Mouse (Mus musculus) hindbrain, embryonic 10.5 days (tissue): ENCODE results near the gene Zfp462. TPM values are rescaled to one million over a fixed set of nuclear protein-coding genes. Genes with fewer than 3 reads are reported as not detected.

Experiments used
- DNase-seq: peaks from one replicate; pipeline ENCODE4 v3.0.0-alpha.2; 2017; ENCODE audit warnings: low spot score
- H3K27ac ChIP-seq: fragments of 300-500 bp; sonication (generic); 2 replicates; pipeline ENCODE4 v1.5.1; 2016; ENCODE audit warnings: mild to moderate bottlenecking, moderate library complexity
- H3K27me3 ChIP-seq: fragments of 300-500 bp; sonication (generic); 2 replicates; pipeline ENCODE4 v1.6.1; 2016; ENCODE audit warnings: mild to moderate bottlenecking; ENCODE audit not compliant: poor library complexity, insufficient read depth, severe bottlenecking
- H3K36me3 ChIP-seq: fragments of 300-500 bp; sonication (generic); 2 replicates; pipeline ENCODE4 v1.6.1; 2016; ENCODE audit warnings: mild to moderate bottlenecking, moderate library complexity
- H3K4me1 ChIP-seq: fragments of 300-500 bp; sonication (generic); replicated peaks from 2 replicates; pipeline ENCODE4 v1.6.1; 2016; ENCODE audit warnings: mild to moderate bottlenecking
- H3K4me3 ChIP-seq: fragments of 300-500 bp; sonication (generic); 2 replicates; pipeline ENCODE4 v1.5.1; 2016; ENCODE audit warnings: mild to moderate bottlenecking, moderate library complexity
- H3K9me3 ChIP-seq: fragments of 300-500 bp; sonication (generic); 2 replicates; pipeline ENCODE4 v1.6.1; 2016; ENCODE audit warnings: mild to moderate bottlenecking, moderate library complexity
- WGBS: fragments of 180-500 bp; shearing (Covaris S2); methylation state at CpG from one replicate; pipeline ENCODE4 v1.1.7; 2016; 5-methylcytosine and 5-hydroxymethylcytosine counted together
- polyA plus RNA-seq: library from polyadenylated mRNA; unstranded; fragments of >200 nt; fragmentation: Nextera tagmentation; extraction: Ambion mirVana; gene quantifications from 2 replicates; pipeline ENCODE4 v1.2.1, GENCODE M21; 2016

Gene Zfp462
- polyA plus RNA-seq, 1 experiment from 2014 or later: 14.2 TPM

- H3K4me3 ChIP-seq: peak overlapping the region; percentile 89
- peak overlapping the region; percentile 99 for H3K27ac ChIP-seq
- no peaks in the 10 kb centered on the region for H3K36me3 ChIP-seq
- WGBS: under 1% methylated on average over 36 of the region's 36 CpGs
- H3K27me3 ChIP-seq: no peaks in the 10 kb centered on the region
- peak; percentile 78 for DNase-seq
- H3K4me1 ChIP-seq: peaks cover 26% of the 10 kb centered on the region
- no peaks in the 10 kb centered on the region for H3K9me3 ChIP-seq
These were observed 976 bp downstream of the Zfp462 start for GRCm38 (mm10) chr4:54945603-54946445.

DNA sequence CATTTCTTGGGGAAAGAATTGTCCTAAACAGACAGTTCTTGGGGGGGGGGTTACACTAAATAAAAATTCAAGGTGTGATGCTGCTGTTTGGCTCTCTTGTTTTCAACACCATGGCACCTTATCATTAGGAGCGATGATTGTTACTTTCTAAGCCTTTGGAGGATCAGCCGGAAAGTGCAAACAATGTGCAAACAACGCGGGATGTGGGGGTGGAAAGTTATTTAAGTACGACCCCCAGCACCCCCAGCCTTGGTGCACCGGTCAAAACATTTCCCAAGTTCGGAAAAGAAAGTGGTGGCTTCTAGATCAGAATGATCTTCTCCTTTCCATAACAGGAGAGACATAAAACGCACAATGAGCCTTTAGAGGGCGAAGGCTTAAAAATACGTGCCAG is 1.8 kb downstream of the Zfp462 start:
- no peak for DNase-seq
- peak overlapping the region; percentile 89 for H3K4me3 ChIP-seq
- H3K9me3 ChIP-seq: no peaks in the 10 kb centered on the region
- no peaks in the 10 kb centered on the region for H3K27me3 ChIP-seq
- H3K27ac ChIP-seq: peak overlapping the region; percentile 99
- peaks cover 31% of the 10 kb centered on the region for H3K4me1 ChIP-seq
- WGBS: under 1% methylated on average over 10 of the region's 10 CpGs
- no peaks in the 10 kb centered on the region for H3K36me3 ChIP-seq

DNA sequence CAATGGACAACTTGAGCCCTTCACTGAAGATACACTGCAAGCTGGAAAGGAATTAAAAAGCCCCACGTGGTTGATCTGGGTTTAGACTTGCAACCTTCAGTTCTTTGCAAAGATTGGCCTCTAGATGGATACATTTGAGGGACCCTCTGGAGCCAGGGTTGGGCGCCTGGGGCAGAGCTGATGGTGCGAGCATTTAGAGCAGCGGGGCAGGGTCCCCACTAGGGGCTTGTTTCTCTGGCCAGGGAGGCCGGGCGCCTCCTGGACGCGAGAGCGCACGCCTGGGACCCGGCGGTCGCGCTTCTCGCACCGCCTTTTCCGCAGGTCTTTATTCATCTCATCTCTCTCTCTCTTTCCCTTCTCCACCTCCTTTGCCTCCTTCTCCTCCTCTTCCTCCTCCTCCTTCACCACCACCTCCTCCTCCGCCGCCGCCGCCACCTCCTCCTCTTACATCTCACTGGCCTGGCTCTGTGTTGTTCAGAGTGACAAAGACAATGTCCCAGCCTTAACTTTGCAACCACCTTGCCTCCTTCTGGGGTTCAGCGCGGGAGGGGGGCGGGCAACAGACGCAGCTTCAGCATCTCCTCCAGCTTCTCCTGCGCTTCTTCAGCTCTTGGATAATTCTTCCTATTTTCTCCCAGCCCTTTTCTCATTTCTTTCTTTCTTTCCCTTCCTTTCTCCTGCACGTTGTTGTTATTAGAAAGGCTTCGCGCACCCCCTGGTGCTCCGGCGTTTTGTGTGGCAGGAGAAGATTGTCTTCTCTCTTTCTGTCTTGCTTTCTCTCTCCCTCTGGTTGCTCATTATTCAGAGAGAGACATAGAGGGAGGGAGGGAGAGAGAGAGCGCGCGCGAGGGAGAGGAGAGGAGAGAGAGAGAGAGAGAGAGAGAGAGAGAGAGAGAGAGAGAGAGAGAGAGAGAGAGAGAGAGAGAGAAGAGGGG is 2.5 kb downstream of the Zfp462 start:
- no peaks in the 10 kb centered on the region for H3K36me3 ChIP-seq
- peak overlapping the region; percentile 99 for H3K27ac ChIP-seq
- H3K9me3 ChIP-seq: no peaks in the 10 kb centered on the region
- peaks cover 31% of the 10 kb centered on the region for H3K4me1 ChIP-seq
- DNase-seq: peak; percentile 83
- H3K4me3 ChIP-seq: peak overlapping the region; percentile 89
- H3K27me3 ChIP-seq: no peaks in the 10 kb centered on the region
- WGBS: under 1% methylated on average over 33 of the region's 35 CpGs

GRCm38 (mm10) chr4:54947991-54948615 is 3.3 kb downstream of the Zfp462 start:
- 2% methylated on average over 24 of the region's 25 CpGs for WGBS
- DNase-seq: no peak

DNA sequence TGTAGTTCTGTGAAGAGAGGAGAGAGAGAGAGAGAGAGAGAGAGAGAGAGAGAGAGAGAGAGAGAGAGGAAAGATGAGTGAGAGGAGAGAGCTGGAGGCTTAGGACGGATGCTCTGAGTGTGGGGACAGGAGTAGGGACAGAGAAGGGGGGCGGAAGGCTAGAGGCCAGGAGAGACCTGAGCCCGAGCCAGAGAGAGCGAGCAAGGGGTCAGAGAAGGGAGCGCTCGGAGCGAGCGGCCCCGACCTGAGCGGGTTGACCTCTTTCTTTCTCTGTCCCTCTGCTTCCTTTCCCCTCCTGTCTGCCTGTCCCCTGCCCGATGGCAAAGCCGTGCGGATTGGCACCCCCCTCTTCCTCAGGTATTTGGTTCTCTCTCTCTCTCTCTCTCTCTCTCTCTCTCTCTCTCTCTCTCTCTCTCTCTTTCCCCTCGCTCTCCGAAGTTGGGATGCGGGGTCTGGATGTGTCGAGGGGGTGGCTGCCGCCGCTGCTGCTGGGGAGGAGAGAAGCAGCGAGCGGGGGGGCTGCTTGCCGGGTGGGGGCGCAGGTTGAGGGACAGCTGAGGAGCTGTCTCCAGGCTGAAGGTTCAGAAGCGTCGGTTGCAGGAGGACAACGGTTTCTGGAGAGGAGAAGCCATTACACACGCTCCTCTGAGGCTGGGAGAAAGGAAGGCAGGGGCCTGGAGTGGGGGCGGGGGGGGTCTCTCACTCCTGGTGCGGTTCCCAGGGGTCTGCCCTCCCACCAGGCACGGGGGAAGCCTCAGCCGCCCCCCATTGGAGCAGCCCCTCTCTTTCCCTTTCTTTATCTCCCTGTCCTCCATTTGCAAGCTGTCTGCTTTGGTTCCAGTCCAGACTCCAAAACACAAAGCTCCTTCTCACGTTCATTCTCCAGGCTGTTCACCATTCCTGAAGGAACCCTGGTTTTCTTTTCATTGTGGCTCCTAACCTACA is 4.0 kb downstream of the Zfp462 start:
- Histone ChIP-seq H3K9me3 (no peaks in the 10 kb centered on the region), H3K4me1 (peaks cover 29% of the 10 kb centered on the region), H3K4me3 (peak overlapping the region; percentile 89), H3K36me3 (peaks cover 12% of the 10 kb centered on the region), H3K27ac (peak overlapping the region; percentile 99), H3K27me3 (no peaks in the 10 kb centered on the region)
- peak; percentile 70 for DNase-seq
- WGBS: under 1% methylated on average over 32 of the region's 32 CpGs

More at GRCm38 (mm10) chr4:54947991-54948615, 3.3 kb downstream of the Zfp462 start:
- peak overlapping the region; percentile 89 for H3K4me3 ChIP-seq
- no peaks in the 10 kb centered on the region for H3K9me3 ChIP-seq
- no peaks in the 10 kb centered on the region for H3K27me3 ChIP-seq
- H3K36me3 ChIP-seq: peaks cover 5% of the 10 kb centered on the region
- peak overlapping the region; percentile 99 for H3K27ac ChIP-seq
- H3K4me1 ChIP-seq: peaks cover 31% of the 10 kb centered on the region

DNA sequence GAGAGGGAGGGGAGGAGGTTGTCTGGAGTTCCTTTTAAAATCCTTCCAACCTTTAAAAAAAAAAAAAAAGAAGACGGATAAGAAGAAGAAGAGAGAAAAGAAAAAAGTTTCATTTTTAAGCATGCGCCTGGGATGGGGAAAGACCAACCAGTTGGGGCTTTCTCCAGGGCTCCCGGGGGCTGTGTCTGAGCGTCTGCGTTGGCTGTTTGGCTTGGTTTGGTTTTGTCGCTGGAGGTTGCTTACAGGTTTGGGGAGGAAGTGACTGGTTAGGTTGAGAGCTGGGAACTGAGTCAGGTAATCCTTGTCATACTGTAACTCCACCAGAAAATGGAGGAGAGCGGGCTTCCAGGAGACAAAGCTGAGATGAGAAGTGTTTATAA is 4.7 kb downstream of the Zfp462 start:
- 9% methylated on average over 7 of the region's 7 CpGs for WGBS
- Histone ChIP-seq H3K27ac (peak overlapping the region; percentile 99), H3K27me3 (no peaks in the 10 kb centered on the region), H3K4me1 (peaks cover 23% of the 10 kb centered on the region), H3K36me3 (peaks cover 18% of the 10 kb centered on the region), H3K9me3 (no peaks in the 10 kb centered on the region), H3K4me3 (peak overlapping the region; percentile 89)
- DNase-seq: peak; percentile 33

DNA sequence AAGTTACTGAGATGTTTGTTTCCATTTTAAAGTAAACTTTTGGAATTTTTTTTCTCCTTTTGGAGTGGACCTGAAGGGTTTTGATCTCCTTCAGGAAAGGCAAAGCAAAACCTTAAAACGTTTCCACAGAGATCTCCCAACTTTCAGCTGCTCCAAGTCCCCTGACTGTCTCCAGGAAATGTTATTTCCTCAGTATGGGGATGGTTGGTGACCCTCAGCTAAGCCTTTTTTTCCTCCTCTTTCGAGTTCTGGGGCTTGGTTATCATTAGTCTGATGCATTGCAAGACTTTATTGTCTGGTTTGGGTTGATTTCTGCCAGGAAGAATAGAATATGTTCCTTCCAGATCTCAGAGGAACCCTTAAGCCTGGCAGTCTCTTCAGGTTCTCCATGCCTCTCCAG is 5.3 kb downstream of the Zfp462 start:
- Histone ChIP-seq H3K27ac (peak overlapping the region; percentile 99), H3K4me3 (peak overlapping the region; percentile 89), H3K36me3 (peaks cover 24% of the 10 kb centered on the region), H3K27me3 (no peaks in the 10 kb centered on the region), H3K9me3 (no peaks in the 10 kb centered on the region), H3K4me1 (peaks cover 25% of the 10 kb centered on the region)
- WGBS: 37% methylated on average over 2 of the region's 2 CpGs
- no peak for DNase-seq

DNA sequence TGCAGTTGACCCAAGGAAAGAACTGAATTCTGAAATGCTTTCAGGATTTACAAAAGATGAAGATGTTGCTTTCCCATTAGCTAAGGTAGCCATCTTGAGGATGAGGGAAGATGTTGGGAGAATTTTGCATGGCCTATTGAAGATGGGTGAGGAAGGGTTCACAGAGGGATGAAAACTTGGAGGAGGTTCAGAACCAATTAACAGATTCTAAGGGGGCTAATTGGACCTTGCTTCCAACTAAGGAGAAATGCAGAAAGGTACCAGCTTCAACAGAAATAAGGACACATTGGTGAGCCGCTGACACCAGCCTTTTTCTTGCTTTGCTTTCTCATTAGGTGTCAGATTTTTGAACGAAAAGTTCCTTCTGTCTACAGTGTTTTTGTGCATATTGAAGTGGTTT is 6.0 kb downstream of the Zfp462 start:
- H3K27me3 ChIP-seq: no peaks in the 10 kb centered on the region
- no peaks in the 10 kb centered on the region for H3K9me3 ChIP-seq
- peaks cover 29% of the 10 kb centered on the region for H3K4me1 ChIP-seq
- DNase-seq: no peak
- peaks cover 31% of the 10 kb centered on the region for H3K36me3 ChIP-seq
- H3K4me3 ChIP-seq: peak overlapping the region; percentile 89
- H3K27ac ChIP-seq: peak overlapping the region; percentile 99
- 92% methylated on average over 2 of the region's 2 CpGs for WGBS

DNA sequence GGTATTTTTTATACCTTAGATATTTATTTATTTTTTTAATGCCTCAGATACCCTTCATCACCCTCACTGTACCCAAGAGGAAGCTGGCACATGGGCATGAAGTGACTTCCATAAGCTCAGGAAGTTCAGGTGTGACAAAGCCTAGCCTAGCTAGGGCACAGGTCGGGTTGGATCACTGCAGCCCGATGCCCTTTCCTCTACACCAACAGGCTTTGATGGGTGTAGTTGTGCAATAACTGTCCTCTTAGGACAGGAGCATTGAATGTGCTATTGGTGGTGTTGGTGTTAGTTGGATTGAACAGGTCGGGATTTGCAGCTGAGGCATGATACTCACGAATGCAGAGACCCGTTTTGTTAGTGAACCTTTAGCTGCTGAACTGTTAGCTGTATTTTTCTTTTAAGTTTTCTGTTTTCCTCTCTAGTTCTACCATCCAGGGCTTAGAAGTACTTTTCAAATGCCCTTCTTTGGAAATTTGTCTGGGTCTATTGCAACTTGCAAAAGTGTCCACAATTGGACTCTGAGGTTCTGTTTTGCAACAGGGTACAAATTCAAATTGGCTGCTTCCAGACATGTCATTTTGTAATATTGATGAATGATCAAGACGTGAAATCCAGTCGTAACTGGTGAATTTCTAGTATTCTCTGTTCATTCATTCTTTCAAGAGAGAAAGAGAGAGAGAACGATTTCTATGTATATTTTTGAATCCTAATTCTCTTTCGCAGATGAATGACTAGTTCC is 9.0 kb downstream of the Zfp462 start:
- no peak for DNase-seq
- Histone ChIP-seq H3K36me3 (peaks cover 61% of the 10 kb centered on the region), H3K9me3 (no peaks in the 10 kb centered on the region), H3K27me3 (no peaks in the 10 kb centered on the region), H3K4me1 (peaks cover 26% of the 10 kb centered on the region), H3K4me3 (no peak overlapping the region), H3K27ac (no peak overlapping the region)
- 93% methylated on average over 9 of the region's 9 CpGs for WGBS

- Histone ChIP-seq H3K36me3 (peaks cover 67% of the 10 kb centered on the region), H3K4me1 (peaks cover 26% of the 10 kb centered on the region), H3K9me3 (no peaks in the 10 kb centered on the region), H3K27me3 (no peaks in the 10 kb centered on the region), H3K4me3 (no peak overlapping the region), H3K27ac (no peak overlapping the region)
- WGBS: 91% methylated on average over 3 of the region's 3 CpGs
- no peak for DNase-seq
These were observed 9.6 kb downstream of the Zfp462 start for GRCm38 (mm10) chr4:54954455-54954854.

DNA sequence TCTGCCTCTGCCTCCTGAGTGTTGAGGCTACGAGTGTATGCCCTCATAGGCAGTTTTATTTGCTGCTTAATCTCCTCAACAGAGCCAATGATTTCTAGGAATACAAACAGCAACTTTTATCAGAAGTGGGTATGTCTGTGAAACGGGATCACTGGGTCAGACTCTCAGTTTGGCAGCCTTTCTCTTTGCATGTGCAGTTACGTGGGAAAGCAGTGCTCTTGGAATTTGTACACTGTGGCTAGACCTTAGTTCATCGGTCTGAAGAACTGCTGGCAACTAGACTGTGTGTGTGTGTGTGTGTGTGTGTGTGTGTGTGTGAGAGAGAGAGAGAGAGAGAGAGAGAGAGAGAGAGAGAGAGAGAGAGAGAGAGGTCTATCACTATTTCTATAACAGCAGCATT is 15.9 kb downstream of the Zfp462 start:
- Histone ChIP-seq H3K27me3 (no peaks in the 10 kb centered on the region), H3K4me1 (peaks cover 13% of the 10 kb centered on the region), H3K4me3 (no peak overlapping the region), H3K36me3 (peaks cover 82% of the 10 kb centered on the region), H3K9me3 (no peaks in the 10 kb centered on the region), H3K27ac (no peak overlapping the region)
- WGBS: 92% methylated on average over 4 of the region's 4 CpGs
- no peak for DNase-seq
